Mouse (Mus musculus) lung, adult 2 months (tissue): ENCODE data around the gene Plcl1.

Source experiments
- CTCF ChIP-seq: fragments of 200-500 bp; IDR thresholded peaks from 2 replicates; pipeline ENCODE4 v1.5.1; 2011; ENCODE audit warnings: mild to moderate bottlenecking, low read length, control low read depth; ENCODE audit not compliant: insufficient read depth
- POLR2A ChIP-seq: fragments of 200-500 bp; IDR thresholded peaks from 2 replicates; pipeline ENCODE4 v1.6.1; 2011; ENCODE audit warnings: low read depth, mild to moderate bottlenecking, control low read depth, low read length, borderline replicate concordance; ENCODE audit errors: extremely low read depth

- TF ChIP-seq CTCF (no peak), POLR2A (no peak)
Measured at GRCm38 (mm10) chr1:55632024-55632423, 226.3 kb downstream of the Plcl1 start.
